Mouse (Mus musculus) bone marrow macrophage, adult 2 months (primary cell): ENCODE measurements around the gene Gp9. TPM values are rescaled to one million over a fixed set of nuclear protein-coding genes. Genes with fewer than 3 reads are reported as not detected.
A peak's percentile ranks its signal among the peaks of the same experiment; 100 is the strongest.

ENCODE experiments used
- H3K27ac ChIP-seq: 2 replicates; pipeline ENCODE4 v1.5.1; 2012; ENCODE audit warnings: low read depth, low read length; ENCODE audit not compliant: insufficient read depth
- H3K4me1 ChIP-seq: 2 replicates; pipeline ENCODE4 v1.6.1; 2012; ENCODE audit warnings: low read length; ENCODE audit not compliant: control insufficient read depth, insufficient read depth
- H3K4me3 ChIP-seq: 2 replicates; pipeline ENCODE4 v1.5.1; 2012; ENCODE audit warnings: mild to moderate bottlenecking, low read length, moderate library complexity; ENCODE audit not compliant: insufficient read depth
- CTCF ChIP-seq: IDR thresholded peaks from 2 replicates; pipeline ENCODE4 v1.5.1; 2012; ENCODE audit warnings: low read depth, mild to moderate bottlenecking, low read length, moderate library complexity
- POLR2A ChIP-seq: IDR thresholded peaks from 2 replicates; pipeline ENCODE4 v1.6.1; 2012; ENCODE audit warnings: mild to moderate bottlenecking, low read depth, low read length, borderline replicate concordance
- polyA plus RNA-seq: library from polyadenylated mRNA; stranded (reverse); fragments of >200 nt; gene quantifications from 2 replicates; pipeline ENCODE4 v1.2.4, GENCODE M21; 2012; ENCODE audit not compliant: missing spikeins, insufficient read depth, insufficient read length

The Gp9 gene
- polyA plus RNA-seq, 1 experiment: not detected

DNA sequence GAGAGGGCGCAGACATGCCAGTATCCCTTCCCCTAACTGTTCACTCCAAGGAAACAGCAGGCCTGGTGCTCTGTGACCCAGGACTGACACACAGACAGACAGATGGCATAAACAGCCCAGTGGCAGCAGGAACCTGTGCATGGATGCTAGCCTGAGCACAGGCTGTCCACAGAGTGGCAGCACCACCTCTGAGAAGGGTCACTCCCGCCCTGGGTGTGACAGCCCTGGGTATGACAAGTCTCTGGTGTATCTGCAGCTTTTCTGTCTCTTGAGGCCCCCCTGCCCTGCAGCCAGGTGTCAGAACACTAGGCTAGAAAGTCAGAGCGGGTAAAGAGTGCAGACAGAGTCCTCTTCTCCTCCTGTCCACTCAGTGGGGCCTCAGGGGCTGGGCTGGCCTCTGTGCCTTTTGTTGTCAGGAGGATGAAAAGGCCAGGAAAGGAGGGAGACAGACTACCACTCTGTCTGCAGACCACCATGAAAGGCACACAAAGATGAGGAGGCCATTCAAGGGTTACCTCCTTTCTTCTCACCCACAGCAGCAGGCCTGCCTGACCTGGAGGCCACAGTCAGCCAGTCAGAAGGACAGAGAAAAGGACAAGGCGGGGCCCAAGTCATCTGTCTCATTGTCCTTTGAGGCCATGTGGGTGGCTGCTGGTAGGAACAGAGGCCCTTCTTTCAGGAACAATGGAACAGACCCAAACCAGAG is 39.8 kb upstream of the Gp9 start:
- Histone ChIP-seq H3K4me3 (no peak overlapping the region), H3K4me1 (peaks cover 6% of the 10 kb centered on the region), H3K27ac (no peak overlapping the region)
- TF ChIP-seq CTCF: no peak
- TF ChIP-seq POLR2A: no peak

DNA sequence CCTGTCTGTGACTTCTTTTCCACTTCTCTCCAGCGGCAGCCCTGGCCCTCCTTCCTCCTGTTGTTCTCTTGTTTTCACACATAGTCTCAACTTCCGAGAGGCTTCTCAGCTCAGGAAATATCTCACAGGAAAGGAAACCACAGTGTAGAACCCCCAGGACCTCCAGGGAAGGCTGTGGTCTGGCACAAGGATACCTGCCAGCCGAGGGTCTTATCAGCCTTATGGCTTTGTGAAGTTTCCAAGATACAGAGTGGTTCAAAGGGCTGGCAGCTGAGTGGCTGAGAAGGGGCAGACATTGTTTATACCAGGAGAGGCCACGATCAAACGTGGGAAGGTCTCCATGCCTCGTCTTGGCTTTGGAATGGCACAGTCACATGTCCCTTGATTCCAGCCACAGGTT is 38.0 kb upstream of the Gp9 start:
- TF ChIP-seq POLR2A: no peak
- no peak; the same call in 1 of the 2 replicates for TF ChIP-seq CTCF
- Histone ChIP-seq H3K4me1 (peaks cover 6% of the 10 kb centered on the region), H3K27ac (no peak overlapping the region), H3K4me3 (no peak overlapping the region)

DNA sequence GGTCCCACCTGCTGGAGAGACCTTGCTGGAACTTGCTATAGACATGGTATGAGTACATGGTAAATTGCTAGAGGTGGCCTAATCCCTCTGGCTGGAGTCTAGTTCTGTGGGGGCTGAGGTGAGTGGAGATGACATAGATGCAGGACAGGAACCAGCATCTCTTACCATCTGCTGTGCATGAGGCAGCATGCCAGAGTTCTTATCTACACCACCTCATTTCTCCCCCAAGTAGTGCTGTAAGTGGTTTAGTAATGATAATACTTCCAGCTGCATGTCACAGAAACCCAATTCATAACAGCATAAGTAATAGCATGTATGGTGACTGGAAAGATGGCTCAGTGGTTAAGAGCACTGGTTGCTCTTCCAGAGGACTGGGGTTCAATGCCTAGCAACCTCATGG is 37.4 kb upstream of the Gp9 start:
- Histone ChIP-seq H3K27ac (no peak overlapping the region), H3K4me3 (no peak overlapping the region), H3K4me1 (peaks cover 8% of the 10 kb centered on the region)
- TF ChIP-seq CTCF: no peak
- TF ChIP-seq POLR2A: no peak

DNA sequence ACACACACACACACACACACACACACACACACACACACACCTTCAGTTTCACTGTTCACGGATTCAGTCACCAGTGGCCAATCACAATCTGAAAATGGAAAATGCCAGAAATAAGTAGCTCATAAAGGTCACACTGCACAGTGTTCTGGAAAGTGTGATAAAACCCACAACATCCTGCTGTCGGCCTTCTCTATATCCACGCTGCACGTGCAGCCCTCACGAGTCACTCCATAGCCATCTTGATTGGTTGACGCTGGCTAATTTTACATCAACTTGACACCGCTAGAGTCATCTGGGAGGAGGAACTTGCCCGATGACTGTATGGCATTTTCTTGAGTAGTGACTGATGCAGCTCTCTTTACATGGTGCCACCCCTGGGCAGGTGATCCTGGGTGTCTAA is 35.9 kb upstream of the Gp9 start:
- H3K4me1 ChIP-seq: peaks cover 10% of the 10 kb centered on the region
- no peak overlapping the region for H3K4me3 ChIP-seq
- no peak for TF ChIP-seq POLR2A
- no peak for TF ChIP-seq CTCF
- H3K27ac ChIP-seq: no peak overlapping the region

DNA sequence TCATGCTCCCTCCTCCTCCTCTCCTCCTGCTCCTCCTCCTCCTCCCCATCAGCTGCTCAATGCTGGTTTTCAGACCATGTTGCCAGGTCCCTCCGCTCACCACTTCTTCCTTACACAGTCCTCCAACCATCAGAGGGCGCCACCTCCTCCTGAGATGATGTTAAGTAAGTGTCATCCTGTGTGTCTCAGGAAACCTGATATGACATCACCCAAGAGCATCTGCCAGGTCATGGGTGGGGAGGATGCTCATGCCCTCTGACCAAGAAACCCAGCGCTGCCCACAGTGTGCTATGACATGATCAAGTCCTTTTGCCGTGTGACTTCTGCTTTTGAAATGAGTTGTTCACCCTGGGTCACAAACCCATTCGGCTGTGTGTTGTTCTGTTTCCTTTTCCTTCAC is 35.1 kb upstream of the Gp9 start:
- no peak overlapping the region for H3K4me3 ChIP-seq
- H3K4me1 ChIP-seq: peaks cover 10% of the 10 kb centered on the region
- peak; percentile 69 for TF ChIP-seq CTCF
- no peak for TF ChIP-seq POLR2A
- no peak overlapping the region for H3K27ac ChIP-seq

DNA sequence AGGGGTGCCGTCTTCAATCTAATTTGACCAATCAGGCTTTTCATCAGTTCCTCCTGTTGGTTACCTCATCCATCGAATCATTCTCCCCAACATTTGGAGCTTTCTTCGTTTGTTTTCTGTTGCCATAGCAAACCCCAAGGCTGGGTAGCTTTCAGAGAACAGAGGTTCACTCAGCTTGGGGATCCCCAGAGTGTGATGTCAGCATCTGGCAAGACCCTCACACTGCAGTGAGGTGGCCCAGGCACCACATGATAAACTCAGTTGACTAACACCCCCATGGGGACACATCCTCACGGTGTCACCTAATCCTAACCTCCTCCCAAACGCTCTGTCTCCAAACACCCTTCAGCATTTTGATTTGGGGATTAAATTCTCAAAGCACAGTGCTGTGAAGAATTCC is 34.6 kb upstream of the Gp9 start:
- Histone ChIP-seq H3K27ac (no peak overlapping the region), H3K4me3 (no peak overlapping the region), H3K4me1 (peaks cover 11% of the 10 kb centered on the region)
- no peak for TF ChIP-seq POLR2A
- no peak for TF ChIP-seq CTCF

DNA sequence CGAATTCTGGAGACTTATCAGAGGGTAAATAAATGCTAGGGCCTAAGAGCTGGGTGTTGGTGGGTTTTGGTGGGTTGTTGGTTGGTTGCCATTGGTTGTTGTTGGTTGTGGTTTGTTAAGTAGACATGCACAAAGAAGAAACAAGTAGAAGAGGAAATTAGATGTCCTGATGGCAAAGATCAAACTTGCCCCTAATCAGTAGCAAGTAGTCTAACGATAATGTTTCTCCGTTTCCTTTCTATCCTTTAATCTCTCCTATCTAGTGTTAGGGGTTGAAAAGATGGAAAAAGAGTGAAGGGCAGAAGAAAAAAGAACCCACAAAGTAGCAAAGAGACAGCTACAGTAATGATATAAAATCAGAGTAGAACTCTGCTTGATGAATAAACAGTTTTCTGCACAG is 33.2 kb upstream of the Gp9 start:
- TF ChIP-seq POLR2A (no peak), CTCF (no peak)
- Histone ChIP-seq H3K4me1 (peaks cover 12% of the 10 kb centered on the region), H3K4me3 (no peak overlapping the region), H3K27ac (no peak overlapping the region)

DNA sequence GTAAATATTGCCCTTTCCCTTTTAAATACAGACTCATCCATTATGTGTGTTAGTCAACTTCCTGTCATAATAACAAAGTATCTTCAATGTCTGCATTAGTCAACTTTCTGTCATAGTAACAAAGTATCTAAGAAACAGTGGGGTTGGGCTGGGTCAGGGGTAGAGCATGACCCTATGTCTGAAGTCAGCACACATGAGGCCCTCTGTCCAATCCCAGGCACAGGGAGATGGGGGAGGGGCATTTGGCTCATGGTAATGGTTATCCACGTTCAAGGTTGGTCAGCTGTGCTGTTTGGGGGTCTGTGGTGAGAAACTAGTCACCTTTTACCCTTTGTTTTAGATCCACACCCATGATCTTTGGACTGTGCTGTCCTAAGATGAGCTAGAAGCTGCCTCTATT is 32.6 kb upstream of the Gp9 start:
- H3K27ac ChIP-seq: no peak overlapping the region
- no peak overlapping the region for H3K4me3 ChIP-seq
- peaks cover 12% of the 10 kb centered on the region for H3K4me1 ChIP-seq
- no peak for TF ChIP-seq CTCF
- TF ChIP-seq POLR2A: no peak

DNA sequence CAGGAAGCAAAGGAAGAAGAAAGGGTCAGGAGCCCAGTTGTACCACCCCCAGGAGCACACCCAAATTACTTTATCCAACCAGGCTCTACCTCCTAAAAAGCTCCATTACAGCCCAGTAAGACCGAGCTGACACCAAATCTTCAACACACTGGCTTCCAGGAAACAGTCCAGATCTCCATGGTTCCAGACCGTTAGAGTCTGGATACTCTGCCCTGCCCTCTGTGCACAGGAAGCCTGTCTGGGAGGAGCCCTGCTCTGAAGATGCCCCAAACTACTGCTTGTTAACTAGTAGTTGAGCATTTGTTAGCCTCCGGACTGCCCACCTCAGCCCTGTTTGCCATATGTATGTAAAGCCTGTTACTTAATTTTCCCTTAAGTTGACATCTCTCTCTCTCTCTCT is 31.8 kb upstream of the Gp9 start:
- no peak overlapping the region for H3K27ac ChIP-seq
- H3K4me1 ChIP-seq: peaks cover 12% of the 10 kb centered on the region
- TF ChIP-seq POLR2A: no peak
- no peak for TF ChIP-seq CTCF
- H3K4me3 ChIP-seq: no peak overlapping the region

DNA sequence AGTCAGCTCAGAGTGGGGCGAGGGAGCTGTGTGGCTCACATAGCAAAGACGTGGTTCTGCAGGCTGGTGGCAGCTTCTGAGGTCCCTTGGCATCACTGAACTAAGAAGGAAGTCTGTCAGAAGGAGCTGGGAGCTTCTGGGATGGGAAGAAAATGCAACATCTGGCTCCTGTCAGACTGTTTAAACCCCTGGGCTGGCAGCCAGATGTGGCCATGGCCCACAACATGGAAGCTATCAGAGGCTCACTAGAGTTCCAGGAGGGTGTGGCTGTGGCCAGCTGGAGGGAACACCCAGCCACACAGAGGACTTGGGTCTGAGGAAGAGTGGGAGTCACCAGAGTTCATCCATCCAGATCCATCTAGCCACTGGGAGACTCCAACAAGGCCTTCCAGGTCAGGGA is 31.0 kb upstream of the Gp9 start:
- Histone ChIP-seq H3K4me3 (no peak overlapping the region), H3K27ac (no peak overlapping the region), H3K4me1 (peaks cover 12% of the 10 kb centered on the region)
- TF ChIP-seq CTCF (no peak), POLR2A (no peak)
